Mouse (Mus musculus): ENCODE results near the gene Kat5.

Gene Kat5

GRCm38 (mm10) chr19:5571831-5572230 lies 38.2 kb downstream of the Kat5 start:
- DNase-seq (ENCODE audit: low read depth, low spot score), result no peak

GRCm38 (mm10) chr19:5570353-5571246 lies 39.4 kb downstream of the Kat5 start:
- DNase-seq (ENCODE audit: low read depth, low spot score), result no peak

GRCm38 (mm10) chr19:5569521-5569920 lies 40.5 kb downstream of the Kat5 start:
- no peak for DNase-seq (ENCODE audit: low read depth, low spot score)

- peak; percentile 40 for DNase-seq (ENCODE audit: low read depth, low spot score)
Observed at GRCm38 (mm10) chr19:5568470-5569140, 41.4 kb downstream of the Kat5 start.

GRCm38 (mm10) chr19:5567534-5568469 lies 42.2 kb downstream of the Kat5 start, which contains the start of gene Ap5b1:
Gene Ap5b1 (plus strand): TSS chr19:5568025.
- DNase-seq (ENCODE audit: low read depth, low spot score), result peak; percentile 65

GRCm38 (mm10) chr19:5567180-5567533 lies 42.9 kb downstream of the Kat5 start:
- DNase-seq (ENCODE audit: low read depth, low spot score), result no peak

- DNase-seq (ENCODE audit: low read depth, low spot score), result no peak
Observed at GRCm38 (mm10) chr19:5566316-5566715, 43.7 kb downstream of the Kat5 start.

- no peak for DNase-seq (ENCODE audit: low read depth, low spot score)
Observed at GRCm38 (mm10) chr19:5562776-5563175, 47.3 kb downstream of the Kat5 start.

- no peak for DNase-seq (ENCODE audit: low read depth, low spot score)
Observed at GRCm38 (mm10) chr19:5561886-5562285, 48.2 kb downstream of the Kat5 start.

GRCm38 (mm10) chr19:5561252-5561790 lies 48.7 kb downstream of the Kat5 start:
- DNase-seq (ENCODE audit: low read depth, low spot score), result no peak

GRCm38 (mm10) chr19:5560457-5561041 lies 49.5 kb downstream of the Kat5 start, which contains the start of gene Ovol1:
Gene Ovol1 (minus strand): TSS chr19:5560646.
- DNase-seq (ENCODE audit: low read depth, low spot score), result no peak

GRCm38 (mm10) chr19:5559631-5560456 lies 50.2 kb downstream of the Kat5 start:
- DNase-seq (ENCODE audit: low read depth, low spot score), result no peak

GRCm38 (mm10) chr19:5559229-5559628 lies 50.8 kb downstream of the Kat5 start:
- DNase-seq (ENCODE audit: low read depth, low spot score), result no peak

- DNase-seq (ENCODE audit: low read depth, low spot score), result no peak
Observed at GRCm38 (mm10) chr19:5558770-5559169, 51.3 kb downstream of the Kat5 start.

GRCm38 (mm10) chr19:5558169-5558568 lies 51.9 kb downstream of the Kat5 start:
- no peak for DNase-seq (ENCODE audit: low read depth, low spot score)

- DNase-seq (ENCODE audit: low read depth, low spot score), result no peak
Observed at GRCm38 (mm10) chr19:5554212-5554611, 55.8 kb downstream of the Kat5 start.

GRCm38 (mm10) chr19:5553802-5554201 lies 56.2 kb downstream of the Kat5 start:
- no peak for DNase-seq (ENCODE audit: low read depth, low spot score)
